Mouse (Mus musculus) stomach, embryonic 16.5 days (tissue): ENCODE data around the gene Tbc1d22a. TPM values are rescaled to one million over a fixed set of nuclear protein-coding genes. Genes with fewer than 3 reads are reported as not detected.
A peak's percentile ranks its signal among the peaks of the same experiment; 100 is the strongest.
"Not testable (repeated sequence)": the region's sequence is repeated elsewhere in the genome, so short reads cannot be mapped to it uniquely, and the experiment has no call there.

ENCODE experiments used
- ATAC-seq: fragments of 200-750 bp; cut with Nextera tagmentation; 2 replicates; pipeline ENCODE4 v1.8.0; 2017; ENCODE audit warnings: moderate number of reproducible peaks, moderate TSS enrichment; ENCODE audit not compliant: insufficient read depth, low FRiP score
- H3K27ac ChIP-seq: fragments of 300-500 bp; sonication (generic); 2 replicates; pipeline ENCODE4 v1.5.1; 2014; ENCODE audit warnings: low read length
- H3K27me3 ChIP-seq: fragments of 300-500 bp; sonication (generic); 2 replicates; pipeline ENCODE4 v1.6.1; 2014; ENCODE audit warnings: low read length, control low read depth, mixed read lengths; ENCODE audit not compliant: control insufficient read depth, insufficient read depth
- H3K36me3 ChIP-seq: fragments of 300-500 bp; sonication (generic); 2 replicates; pipeline ENCODE4 v1.6.1; 2014; ENCODE audit warnings: low read length; ENCODE audit not compliant: control insufficient read depth, insufficient read depth
- H3K4me1 ChIP-seq: fragments of 300-500 bp; sonication (generic); 2 replicates; pipeline ENCODE4 v1.6.1; 2014; ENCODE audit warnings: low read length, control low read depth, mixed read lengths; ENCODE audit not compliant: control insufficient read depth, insufficient read depth
- H3K4me2 ChIP-seq: fragments of 300-500 bp; sonication (generic); 2 replicates; pipeline ENCODE4 v1.6.1; 2014; ENCODE audit warnings: low read depth, low read length, mixed read lengths
- H3K4me3 ChIP-seq: fragments of 300-500 bp; sonication (generic); replicated peaks from 2 replicates; pipeline ENCODE4 v1.5.1; 2014; ENCODE audit warnings: mild to moderate bottlenecking, low read length
- H3K9ac ChIP-seq: fragments of 300-500 bp; sonication (generic); 2 replicates; pipeline ENCODE4 v1.6.1; 2014; ENCODE audit warnings: low read length
- H3K9me3 ChIP-seq: fragments of 300-500 bp; sonication (generic); replicated peaks from 2 replicates; pipeline ENCODE4 v1.6.1; 2016; ENCODE audit warnings: low read length, control low read depth; ENCODE audit not compliant: control insufficient read depth
- WGBS: fragments of 180-500 bp; shearing (Covaris S2); extraction: QIAGEN DNeasy Blood & Tissue Kit; methylation state at CpG from one replicate; pipeline ENCODE4 v1.1.7; 2014; 5-methylcytosine and 5-hydroxymethylcytosine counted together
- polyA plus RNA-seq: library from polyadenylated mRNA; unstranded; fragments of >200 nt; fragmentation: Nextera tagmentation; extraction: Ambion mirVana; gene quantifications from 2 replicates; pipeline ENCODE4 v1.2.1, GENCODE M21; 2015

Tbc1d22a gene
- polyA plus RNA-seq, 1 experiment from 2014 or later, result 12.0 TPM

DNA sequence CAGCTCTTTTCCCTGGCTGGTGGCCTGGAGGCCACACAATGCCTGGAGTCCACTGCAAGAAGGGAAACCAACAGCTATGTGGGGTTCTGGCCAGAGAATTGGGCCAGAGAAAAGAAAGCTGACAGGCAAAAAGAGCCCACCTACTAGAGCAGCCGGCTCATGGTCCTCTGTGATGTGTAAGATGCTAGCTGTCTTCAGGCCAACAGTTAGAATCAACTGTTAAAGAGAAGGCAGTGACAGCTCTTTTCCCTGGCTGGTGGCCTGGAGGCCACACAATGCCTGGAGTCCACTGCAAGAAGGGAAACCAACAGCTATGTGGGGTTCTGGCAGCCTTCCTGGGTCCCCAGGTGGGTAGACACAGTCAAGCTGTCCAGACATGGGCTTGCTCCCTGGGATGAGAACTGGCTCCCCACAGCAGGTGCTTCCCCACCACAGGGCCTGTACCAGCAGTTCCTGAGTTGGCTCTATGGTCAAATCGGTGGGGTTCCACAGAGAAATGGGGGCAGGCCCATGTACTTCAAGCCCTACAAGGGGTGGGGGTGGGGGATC, 36.5 kb upstream of the Tbc1d22a start:
- H3K4me1 ChIP-seq, result peaks cover 20% of the 10 kb centered on the region
- 77% methylated on average over 2 of the region's 2 CpGs for WGBS
- not testable (repeated sequence) for H3K9ac ChIP-seq, H3K27me3 ChIP-seq, ATAC-seq, H3K36me3 ChIP-seq, H3K27ac ChIP-seq, H3K4me2 ChIP-seq, H3K9me3 ChIP-seq, H3K4me3 ChIP-seq

- Histone ChIP-seq H3K4me1 (peaks cover 19% of the 10 kb centered on the region), H3K27ac (no peak overlapping the region), H3K9me3 (no peaks in the 10 kb centered on the region), H3K4me3 (no peak overlapping the region), H3K9ac (no peak overlapping the region), H3K4me2 (no peak overlapping the region), H3K27me3 (no peaks in the 10 kb centered on the region), H3K36me3 (no peaks in the 10 kb centered on the region)
- 93% methylated on average over 6 of the region's 6 CpGs for WGBS
- no peak for ATAC-seq
Observed at GRCm38 (mm10) chr15:86178594-86178993, 35.7 kb upstream of the Tbc1d22a start.

GRCm38 (mm10) chr15:86180427-86180826, 33.8 kb upstream of the Tbc1d22a start:
- WGBS, result 59% methylated on average over 4 of the region's 4 CpGs
- Histone ChIP-seq H3K27me3 (no peaks in the 10 kb centered on the region), H3K4me3 (no peak overlapping the region), H3K36me3 (no peaks in the 10 kb centered on the region), H3K9me3 (no peaks in the 10 kb centered on the region), H3K27ac (no peak overlapping the region), H3K4me2 (no peak overlapping the region), H3K4me1 (peaks cover 28% of the 10 kb centered on the region), H3K9ac (no peak overlapping the region)
- ATAC-seq, result no peak

DNA sequence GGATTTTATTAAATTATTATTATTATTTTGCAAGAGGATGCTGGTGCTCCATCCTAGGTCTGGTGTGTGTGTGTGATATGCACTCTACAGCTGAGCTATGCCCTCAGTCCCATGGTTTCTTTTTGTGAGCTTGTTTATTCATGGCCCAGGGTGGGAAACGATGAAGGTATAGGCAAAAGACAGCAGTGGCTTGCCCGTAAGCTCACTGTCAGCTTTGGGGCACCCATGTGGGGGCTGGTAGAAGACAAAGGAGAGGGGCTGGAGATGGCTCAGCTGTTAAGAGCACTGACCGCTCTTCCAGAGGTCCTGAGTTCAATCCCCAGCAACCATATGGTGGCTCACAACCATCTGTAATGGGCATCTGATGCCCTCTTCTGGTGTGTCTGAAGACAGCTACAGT, 32.9 kb upstream of the Tbc1d22a start:
- WGBS, result 95% methylated on average over 3 of the region's 3 CpGs

GRCm38 (mm10) chr15:86181941-86182439, 32.3 kb upstream of the Tbc1d22a start:
- H3K27me3 ChIP-seq, result no peaks in the 10 kb centered on the region
- H3K4me2 ChIP-seq, result peak overlapping the region; percentile 30
- 33% methylated on average over 11 of the region's 11 CpGs for WGBS
- no peak overlapping the region for H3K4me3 ChIP-seq
- ATAC-seq, result no peak
- peak overlapping the region; percentile 31; the same call in 1 of the 2 replicates for H3K9ac ChIP-seq
- H3K9me3 ChIP-seq, result no peaks in the 10 kb centered on the region
- peak overlapping the region; percentile 14 for H3K27ac ChIP-seq
- no peaks in the 10 kb centered on the region for H3K36me3 ChIP-seq
- H3K4me1 ChIP-seq, result peaks cover 33% of the 10 kb centered on the region

More for the DNA sequence above, 32.9 kb upstream of the Tbc1d22a start:
- not testable (repeated sequence) for H3K4me3 ChIP-seq, H3K9ac ChIP-seq, H3K4me2 ChIP-seq, H3K9me3 ChIP-seq, H3K27me3 ChIP-seq, ATAC-seq, H3K27ac ChIP-seq, H3K36me3 ChIP-seq
- peaks cover 33% of the 10 kb centered on the region for H3K4me1 ChIP-seq

GRCm38 (mm10) chr15:86182646-86183045, 31.6 kb upstream of the Tbc1d22a start:
- 55% methylated on average over 13 of the region's 13 CpGs for WGBS
- Histone ChIP-seq H3K4me2 (peak overlapping the region; percentile 30), H3K9ac (no peak overlapping the region), H3K27me3 (no peaks in the 10 kb centered on the region), H3K9me3 (no peaks in the 10 kb centered on the region), H3K4me3 (no peak overlapping the region), H3K36me3 (no peaks in the 10 kb centered on the region), H3K4me1 (peaks cover 31% of the 10 kb centered on the region), H3K27ac (peak overlapping the region; percentile 14; the same call in 1 of the 2 replicates)
- ATAC-seq, result no peak

- H3K4me2 ChIP-seq, result no peak overlapping the region
- H3K4me3 ChIP-seq, result no peak overlapping the region
- WGBS, result 94% methylated on average over 8 of the region's 8 CpGs
- ATAC-seq, result no peak
- H3K4me1 ChIP-seq, result peaks cover 35% of the 10 kb centered on the region
- no peak overlapping the region for H3K9ac ChIP-seq
- no peaks in the 10 kb centered on the region for H3K9me3 ChIP-seq
- H3K36me3 ChIP-seq, result no peaks in the 10 kb centered on the region
- no peak overlapping the region for H3K27ac ChIP-seq
- no peaks in the 10 kb centered on the region for H3K27me3 ChIP-seq
Observed at GRCm38 (mm10) chr15:86183484-86183883, 30.8 kb upstream of the Tbc1d22a start.

- Histone ChIP-seq H3K27me3 (no peaks in the 10 kb centered on the region), H3K9me3 (no peaks in the 10 kb centered on the region), H3K4me1 (peaks cover 41% of the 10 kb centered on the region), H3K9ac (peak overlapping the region; percentile 36), H3K27ac (no peak overlapping the region), H3K36me3 (no peaks in the 10 kb centered on the region), H3K4me3 (peak overlapping the region; percentile 72; the same call in 1 of the 2 replicates), H3K4me2 (peak overlapping the region; percentile 82)
- 72% methylated on average over 5 of the region's 5 CpGs for WGBS
- no peak for ATAC-seq
Observed at GRCm38 (mm10) chr15:86184071-86184470, 30.2 kb upstream of the Tbc1d22a start.

DNA sequence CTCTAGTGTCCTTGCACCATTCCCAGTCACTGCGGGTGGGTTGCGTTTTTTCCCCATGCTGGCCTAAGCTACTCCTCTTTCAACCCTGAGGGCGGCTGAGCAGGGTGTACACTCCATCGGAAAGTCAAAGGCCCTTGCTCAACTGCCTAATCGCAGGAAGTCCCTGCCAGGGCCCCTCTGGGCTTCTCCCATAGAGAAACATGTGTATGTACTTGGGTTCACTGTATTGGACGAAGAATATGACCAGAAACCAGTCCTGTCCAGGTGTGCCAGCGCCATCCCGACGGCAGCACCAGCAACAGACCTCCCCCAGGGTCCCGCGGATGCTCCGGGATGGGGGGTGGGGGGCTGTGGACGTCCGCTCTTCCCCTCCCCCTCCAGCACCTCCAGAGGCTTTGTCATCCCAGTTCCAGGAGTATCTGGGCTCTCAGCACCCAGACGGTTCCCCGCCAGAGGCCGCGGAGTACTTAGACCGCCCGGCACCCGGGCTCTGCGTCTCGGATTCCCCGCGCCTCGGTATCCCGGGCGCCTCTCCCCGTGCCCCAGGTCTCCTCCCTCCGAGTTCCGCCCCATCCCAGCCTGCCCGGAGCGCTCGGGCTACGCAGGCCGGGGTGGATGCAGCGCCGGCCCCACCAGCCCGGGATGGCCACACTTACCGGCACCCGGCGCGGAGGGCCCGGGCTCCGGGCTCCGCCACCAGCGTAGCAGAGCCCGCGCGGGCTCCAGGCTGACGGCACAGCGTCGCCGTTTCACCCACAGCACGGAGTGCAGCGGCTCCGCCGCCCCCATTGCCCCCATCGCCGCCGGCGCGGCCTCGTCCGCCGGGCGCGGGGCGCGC, 29.2 kb upstream of the Tbc1d22a start:
- H3K9ac ChIP-seq, result peak overlapping the region; percentile 89
- H3K4me3 ChIP-seq, result peak overlapping the region; percentile 72
- H3K9me3 ChIP-seq, result no peaks in the 10 kb centered on the region
- peak overlapping the region; percentile 83 for H3K27ac ChIP-seq
- peak overlapping the region; percentile 82 for H3K4me2 ChIP-seq
- H3K4me1 ChIP-seq, result peaks cover 45% of the 10 kb centered on the region
- no peaks in the 10 kb centered on the region for H3K36me3 ChIP-seq
- under 1% methylated on average over 70 of the region's 70 CpGs for WGBS
- peak; percentile 35; the same call in 1 of the 2 replicates for ATAC-seq
- H3K27me3 ChIP-seq, result no peaks in the 10 kb centered on the region
